Mouse (Mus musculus): Measurements from ENCODE around the gene Tsnax.
A peak's percentile ranks its signal among the peaks of the same experiment; 100 is the strongest.

The Tsnax gene

GRCm38 (mm10) chr8:125043935-125044334, 31.1 kb downstream of the Tsnax start:
- DNase-seq: no peak

- DNase-seq: no peak
These were observed 33.0 kb downstream of the Tsnax start for GRCm38 (mm10) chr8:125045760-125046159.

- no peak for DNase-seq
These were observed 36.4 kb downstream of the Tsnax start for GRCm38 (mm10) chr8:125049051-125049750.

GRCm38 (mm10) chr8:125049826-125050225, 37.0 kb downstream of the Tsnax start:
- DNase-seq: no peak

DNA sequence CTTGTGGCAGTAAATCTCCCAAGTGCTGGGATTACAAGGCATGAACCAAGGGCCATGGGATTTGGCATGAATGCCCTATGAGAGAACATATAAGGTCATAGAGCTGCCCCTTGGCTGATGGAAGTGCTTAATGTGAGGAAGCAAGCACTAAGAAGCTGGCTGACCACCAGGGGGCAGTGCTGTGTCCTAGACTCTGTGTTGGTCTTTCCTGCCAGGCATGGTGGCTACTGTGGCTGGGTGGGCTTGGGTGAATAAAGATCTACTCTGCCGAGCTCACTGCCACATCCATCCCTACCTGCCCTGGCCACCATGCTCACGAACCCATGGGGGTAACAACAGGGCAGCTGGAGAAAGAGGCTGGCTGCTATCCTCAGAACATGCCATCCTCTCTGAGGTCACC, 39.2 kb downstream of the Tsnax start:
- DNase-seq: peak; percentile 93 to 94

DNA sequence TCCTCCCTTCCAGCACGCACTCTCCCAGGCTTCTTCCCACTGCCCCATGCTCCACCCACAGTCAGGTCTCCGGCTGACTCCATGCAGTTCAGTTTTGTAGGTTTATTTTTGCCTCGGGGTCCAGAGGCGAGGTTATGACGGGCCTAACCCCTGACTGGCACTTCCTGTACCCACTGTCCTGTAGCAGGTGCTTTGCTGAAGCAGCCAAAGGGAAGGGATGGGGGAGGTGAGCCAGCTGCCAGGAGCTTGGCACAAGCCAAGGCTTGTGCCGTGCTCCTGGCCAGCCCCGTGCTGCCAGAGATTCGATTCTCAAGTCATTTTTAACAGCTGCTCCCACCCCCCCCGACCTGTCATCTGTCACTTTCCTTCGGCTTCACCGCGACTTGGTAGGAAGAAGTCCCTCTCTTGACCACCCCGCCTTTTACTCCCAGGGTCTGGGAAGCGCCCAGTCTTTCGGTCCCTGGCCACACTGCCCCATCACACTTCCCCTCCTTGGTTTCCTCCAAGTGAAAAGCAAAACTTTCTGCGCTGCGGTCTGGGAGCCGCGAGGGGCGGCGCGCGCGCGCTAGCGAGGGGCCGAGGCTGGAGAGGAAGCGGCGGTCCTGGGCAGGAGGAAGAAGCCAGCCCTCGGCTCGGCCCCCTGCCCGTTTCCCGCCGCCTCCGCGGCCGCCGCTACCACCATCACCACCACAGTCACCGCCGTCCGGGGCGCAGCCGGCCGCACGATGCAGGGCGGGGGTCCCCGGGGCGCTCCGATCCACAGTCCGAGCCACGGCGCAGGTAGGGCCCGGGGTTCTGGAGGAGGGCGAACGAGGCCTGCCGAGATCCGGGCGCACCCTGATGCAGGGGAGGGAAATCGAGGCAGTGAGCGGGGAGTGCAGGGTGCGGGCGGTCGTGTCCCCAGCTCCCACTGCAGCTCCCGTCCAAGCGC, 41.0 kb downstream of the Tsnax start, which contains the start of gene Disc1:
Disc1 (plus strand) TSS at position 691 of the 931 bp plus-strand sequence.
- peak; percentile 84 to 87 for DNase-seq

GRCm38 (mm10) chr8:125054436-125054810, 41.6 kb downstream of the Tsnax start:
- DNase-seq: peak; percentile 82 to 84

- DNase-seq: no peak
These were observed 48.1 kb downstream of the Tsnax start for GRCm38 (mm10) chr8:125060904-125061303.

DNA sequence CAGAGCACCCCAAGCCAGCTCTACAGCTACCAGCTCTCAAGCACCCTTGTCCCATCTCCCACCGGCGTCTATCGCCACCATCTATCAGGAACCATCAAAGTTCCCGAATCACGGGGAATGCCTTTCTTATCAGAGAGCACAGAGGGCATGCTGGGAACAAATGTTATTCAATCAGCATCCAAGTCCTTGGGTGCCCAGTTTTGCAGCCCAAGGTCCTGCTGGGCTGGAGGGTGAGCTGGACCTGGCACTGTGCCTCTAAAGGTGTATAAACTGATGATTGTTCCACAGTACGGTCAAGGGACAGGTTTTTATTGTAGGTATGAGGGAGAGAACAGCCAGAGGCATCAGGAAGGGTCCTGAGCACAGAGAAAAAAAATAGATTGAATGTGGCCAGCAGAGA, 52.8 kb downstream of the Tsnax start:
- DNase-seq: no peak

DNA sequence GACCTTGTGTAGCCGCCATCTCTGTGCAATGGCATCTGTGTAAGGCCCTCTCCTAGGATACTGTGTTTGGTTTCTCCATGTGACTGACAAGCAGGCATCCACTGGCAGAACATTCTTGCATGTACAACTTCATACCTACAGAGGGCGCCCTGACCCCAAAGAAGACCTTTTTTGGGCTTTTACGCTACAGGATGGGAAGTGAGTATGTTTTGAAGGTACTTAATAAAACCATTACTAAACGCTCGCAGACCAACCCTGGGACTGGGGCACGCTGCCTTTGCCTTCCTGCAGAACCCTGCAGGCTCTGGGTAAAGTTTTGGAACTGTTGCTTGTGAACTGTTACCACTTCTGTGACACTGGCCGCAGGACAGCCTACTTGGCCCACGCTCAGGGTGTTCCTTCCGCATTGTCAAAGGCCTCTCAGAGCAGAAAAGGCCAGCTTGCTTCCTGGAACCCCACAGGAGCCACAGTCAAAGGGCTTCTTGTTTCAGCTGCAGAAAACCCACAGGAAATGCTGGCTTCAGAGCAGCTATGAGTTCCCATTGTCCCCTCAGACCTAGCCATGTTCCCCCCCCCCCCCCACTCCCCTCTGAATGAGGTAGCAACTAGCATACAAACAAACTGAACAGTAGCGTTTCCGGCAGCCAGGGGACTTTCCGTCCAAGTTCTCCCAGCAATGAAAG, 54.3 kb downstream of the Tsnax start:
- peak; percentile 76 to 83 for DNase-seq

- peak; percentile 60 to 68 for DNase-seq
These were observed 54.8 kb downstream of the Tsnax start for GRCm38 (mm10) chr8:125067596-125067960.

GRCm38 (mm10) chr8:125068146-125068905, 55.5 kb downstream of the Tsnax start:
- DNase-seq: no peak

GRCm38 (mm10) chr8:125069304-125069703, 56.5 kb downstream of the Tsnax start:
- DNase-seq: peak; percentile 54 to 66

- DNase-seq: peak in 1 of 2 experiments; percentile 28
These were observed 56.9 kb downstream of the Tsnax start for GRCm38 (mm10) chr8:125069733-125070132.

DNA sequence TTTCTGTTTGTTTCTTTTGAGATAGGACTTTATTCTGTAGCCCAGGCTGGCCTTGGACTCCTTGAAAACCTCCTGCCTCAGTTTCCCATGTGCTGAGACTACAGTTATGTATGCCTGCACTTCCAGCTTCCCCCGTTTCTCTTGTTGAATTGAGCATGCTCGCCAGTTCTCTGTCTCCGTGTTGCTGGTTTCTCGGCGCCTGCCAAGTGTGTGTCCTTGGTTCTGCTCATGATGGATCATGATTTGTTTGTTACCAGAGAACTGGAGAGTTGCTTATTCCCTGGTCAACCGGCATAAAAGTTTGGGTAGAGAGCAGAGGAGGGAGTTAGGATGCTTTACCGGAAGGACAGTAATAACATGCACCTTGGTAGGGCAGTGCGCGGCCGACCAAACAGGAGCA, 61.3 kb downstream of the Tsnax start:
- DNase-seq: no peak

DNA sequence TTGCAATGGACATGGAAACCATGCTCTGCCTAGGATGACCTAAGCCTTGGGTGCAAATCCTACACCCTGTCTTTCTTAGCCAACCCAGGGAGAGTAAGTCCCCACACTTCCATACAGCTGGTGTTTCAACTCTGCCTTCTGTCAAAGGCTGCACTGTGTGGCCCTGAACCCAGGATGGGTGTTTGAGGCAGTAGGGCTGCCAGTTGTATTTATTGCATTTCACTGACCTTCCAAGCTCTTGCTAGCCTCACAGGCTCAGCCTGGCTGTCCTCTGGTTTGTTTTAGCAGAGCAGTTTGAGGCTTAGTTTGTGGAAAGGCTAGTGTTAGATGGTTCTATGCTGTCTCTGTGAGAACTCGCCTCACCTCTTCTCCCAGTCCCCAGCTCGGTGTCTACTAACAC, 61.8 kb downstream of the Tsnax start:
- DNase-seq: no peak

- DNase-seq: no peak
These were observed 62.6 kb downstream of the Tsnax start for GRCm38 (mm10) chr8:125075389-125075788.

DNA sequence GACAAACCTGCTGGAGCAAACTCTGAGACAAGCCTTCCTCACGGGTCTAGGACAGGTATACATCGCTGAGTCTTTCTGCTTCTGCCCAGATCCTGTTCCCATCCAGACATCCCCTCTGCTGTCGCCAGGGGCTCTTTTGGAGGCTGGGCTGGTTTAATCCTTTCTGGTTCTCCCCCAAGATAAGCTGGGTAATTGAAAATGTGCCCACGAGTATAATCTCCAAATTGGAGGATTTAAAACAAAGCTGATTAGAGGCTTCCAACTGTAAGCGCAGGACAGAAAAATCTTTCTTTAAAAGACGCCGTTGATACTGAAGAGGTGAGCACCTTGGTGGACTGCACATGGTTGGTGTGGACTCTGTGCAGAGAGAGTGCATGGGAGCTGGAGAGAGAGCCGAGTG, 64.5 kb downstream of the Tsnax start:
- no peak for DNase-seq

DNA sequence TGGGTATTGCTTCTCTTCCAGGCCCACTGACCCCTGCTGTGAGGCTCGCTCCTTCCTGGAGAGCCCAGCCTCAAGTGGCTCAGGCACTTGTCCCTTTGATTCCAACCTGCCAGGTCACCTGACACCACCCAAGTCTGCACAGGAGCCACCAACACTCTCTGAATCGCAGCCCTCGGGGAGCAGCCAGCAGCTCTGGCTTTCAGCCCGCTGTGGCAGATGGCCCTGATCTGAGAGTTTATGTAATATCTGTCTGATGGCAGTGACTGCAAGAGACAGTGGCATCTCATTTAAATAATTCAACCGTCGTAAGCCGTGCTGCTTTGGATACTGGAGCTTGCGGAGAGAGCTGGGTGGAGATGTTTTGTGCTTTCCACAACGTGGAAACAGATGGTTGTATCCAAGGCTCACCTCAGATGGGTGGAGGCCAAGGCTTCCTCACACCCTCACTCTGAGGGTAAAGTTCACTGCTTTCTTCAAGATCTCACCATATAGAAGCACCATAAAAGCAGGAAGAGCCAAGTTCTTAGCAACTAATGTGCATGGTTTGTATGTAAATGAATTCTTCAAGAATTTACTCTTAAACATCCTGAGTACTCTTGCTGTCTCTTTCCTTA, 66.1 kb downstream of the Tsnax start:
- peak; percentile 96 to 97 for DNase-seq

DNA sequence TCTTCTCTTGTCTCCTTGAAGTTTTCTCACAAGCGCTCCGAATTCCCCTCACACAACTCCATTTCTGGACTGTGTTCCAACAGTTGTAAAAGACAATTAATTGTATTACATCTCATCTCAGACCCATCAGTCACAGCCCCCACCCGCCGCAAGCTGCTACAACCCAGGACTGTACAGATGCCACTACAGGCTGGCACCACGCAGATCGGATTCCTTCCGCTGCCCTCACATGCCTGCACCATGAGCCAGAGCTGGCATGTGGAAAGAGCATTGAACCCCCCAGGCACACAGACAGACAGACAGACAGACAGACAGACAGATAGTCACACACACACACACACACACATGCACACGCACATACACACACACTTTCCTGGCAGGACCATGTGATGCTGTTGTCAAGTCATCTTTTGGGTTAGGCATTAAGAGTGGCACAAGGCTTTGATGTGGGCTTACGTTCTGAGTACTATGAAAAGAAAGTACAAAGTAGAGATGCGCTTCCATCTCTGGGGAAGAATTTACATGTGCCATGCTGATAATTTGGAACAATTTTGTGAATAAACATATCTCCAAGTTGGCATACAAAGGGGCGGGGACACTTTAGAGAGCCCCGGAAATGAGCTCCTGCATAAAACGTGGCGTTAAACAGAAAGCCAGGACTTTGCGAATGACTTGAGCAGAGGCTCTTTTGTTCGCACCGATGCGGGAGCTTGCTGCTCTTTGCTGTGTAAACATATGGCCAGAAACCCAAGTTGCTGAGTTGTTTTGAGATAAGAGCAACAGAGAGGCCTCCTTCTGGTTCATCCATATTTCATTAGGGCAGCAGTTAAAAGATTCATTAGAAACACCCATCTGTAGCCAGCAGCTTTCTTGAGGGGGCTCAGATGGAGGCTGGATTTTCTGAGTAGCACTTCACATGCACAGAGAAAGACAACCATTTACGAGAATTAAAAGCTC, 67.9 kb downstream of the Tsnax start:
- peak; percentile 51 to 52 for DNase-seq

- DNase-seq: peak; percentile 87 to 89
These were observed 70.9 kb downstream of the Tsnax start for GRCm38 (mm10) chr8:125083746-125084145.

Data from cerebellum, postnatal 10 days (tissue).